Mouse (Mus musculus): ENCODE results near the gene Desi2.
"Not testable (repeated sequence)": the region's sequence is repeated elsewhere in the genome, so short reads cannot be mapped to it uniquely, and the experiment has no call there.

DNA sequence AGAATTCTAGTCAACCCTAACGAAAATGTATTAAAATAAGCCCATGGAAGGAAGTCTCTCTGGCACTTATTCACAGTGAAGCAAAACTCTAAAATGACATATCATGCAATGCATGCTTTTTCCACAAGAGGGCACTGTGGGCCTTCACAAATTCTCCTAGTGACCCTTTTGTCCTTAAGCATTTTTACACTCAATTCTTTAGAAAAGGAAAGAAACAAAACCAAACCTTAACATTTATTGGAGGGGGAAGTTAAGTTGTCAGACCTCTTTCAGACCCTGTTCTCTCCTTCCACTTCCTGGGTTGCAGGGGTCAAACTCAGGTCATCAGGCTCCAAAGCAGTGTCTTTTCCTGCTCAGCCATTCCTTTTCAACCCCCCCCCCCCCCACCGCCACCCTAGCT lies 40.7 kb upstream of the Desi2 start:
- TF ChIP-seq CTCF (IDR thresholded peaks at IDR 0.05; ENCODE audit: low read depth, low read length); GATA1 (IDR thresholded peaks at IDR 0.05; ENCODE audit: borderline replicate concordance, low read length): not testable (repeated sequence)

All from G1E (cell line).